Mouse (Mus musculus): ENCODE measurements around the gene Gm43064. TPM values are rescaled to one million over a fixed set of nuclear protein-coding genes. Genes with fewer than 3 reads are reported as not detected.
"Not testable (repeated sequence)": the region's sequence is repeated elsewhere in the genome, so short reads cannot be mapped to it uniquely, and the experiment has no call there.

Gene Gm43064
- total RNA-seq (2021) = under 1 TPM; 0.20 to 0.21 TPM
- long read RNA-seq, experiment 1 = 0 reads
- long read RNA-seq, experiment 2 = 0 reads

DNA sequence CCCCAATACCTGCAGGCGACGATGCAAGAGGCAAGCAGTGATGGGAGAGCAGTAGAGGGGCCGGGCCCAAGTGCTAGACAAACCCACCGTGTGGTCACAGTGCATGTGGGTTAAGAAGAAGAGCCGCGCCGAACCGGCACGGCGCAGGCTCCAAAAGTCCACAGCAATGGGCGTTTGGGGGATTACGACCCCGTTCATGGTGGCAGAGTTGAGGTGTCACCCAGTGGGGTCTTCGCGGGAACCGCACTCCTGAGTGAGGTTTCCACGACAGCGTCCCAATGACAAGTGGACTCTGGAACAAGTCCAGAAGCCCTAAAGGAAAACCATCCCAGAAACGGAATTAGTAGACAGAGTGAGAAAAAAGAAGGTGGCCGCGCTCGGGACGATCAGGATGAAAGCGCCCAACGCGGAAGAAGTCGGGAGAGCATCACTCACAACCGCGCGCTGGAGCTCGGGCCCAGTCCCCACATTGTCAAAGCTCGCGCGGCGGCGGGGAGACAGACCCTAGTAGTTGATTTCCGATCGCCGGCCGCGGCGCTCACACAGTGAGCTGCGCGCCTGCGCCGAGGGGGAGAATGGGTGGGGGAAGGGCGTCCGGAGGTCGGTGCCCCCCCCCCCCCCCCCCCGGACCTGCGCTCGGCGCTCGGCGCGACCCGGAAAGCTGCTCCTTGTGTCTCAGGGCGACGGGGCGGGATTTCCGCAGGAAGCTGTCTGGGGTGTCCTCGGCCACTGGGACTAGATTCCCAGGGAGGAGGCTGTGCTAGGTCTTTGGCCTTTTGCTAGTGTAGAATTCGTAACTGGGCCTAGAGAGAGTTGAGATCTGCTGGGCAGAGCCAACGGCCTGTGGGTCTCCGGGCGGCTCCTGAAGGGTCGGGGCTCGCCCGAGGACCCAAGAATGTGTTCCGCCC lies at the start of gene Gm43064, which contains the start of the genes Dclre1b and Ap4b1:
Gm43064 (plus strand) TSS at position 683 of the 908 bp plus-strand sequence.
Dclre1b (minus strand) TSS at position 554 of the 908 bp plus-strand sequence.
Ap4b1 (plus strand) TSS at position 630 of the 908 bp plus-strand sequence.
- peak; percentile 83 to 94 for DNase-seq (ENCODE audit: low spot score in 2 of 2)

DNA sequence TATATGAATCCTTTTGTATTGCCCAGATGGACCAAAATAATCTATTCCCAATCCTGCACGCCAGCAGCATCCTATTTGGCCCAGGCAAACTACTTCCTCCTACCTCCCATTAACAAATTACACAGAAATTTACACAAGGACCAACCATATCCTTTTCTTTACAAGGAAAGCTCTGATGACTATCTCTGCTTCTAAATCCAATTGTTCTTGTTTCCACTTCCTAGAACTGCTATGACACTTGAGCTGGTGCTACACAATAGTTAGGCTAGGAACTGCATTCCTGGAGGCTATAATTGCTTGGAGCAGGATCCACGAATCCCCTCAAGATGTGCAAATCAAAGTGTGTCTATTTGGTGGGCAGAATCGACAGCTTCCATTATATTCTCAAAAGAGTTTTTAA lies 42.6 kb upstream of the Gm43064 start:
- no peak for DNase-seq (ENCODE audit: low spot score in 2 of 2)

- DNase-seq (ENCODE audit: low spot score in 2 of 2) = peak; percentile 30 to 63
Observed at GRCm38 (mm10) chr3:103771531-103772130, 37.7 kb upstream of the Gm43064 start.

DNA sequence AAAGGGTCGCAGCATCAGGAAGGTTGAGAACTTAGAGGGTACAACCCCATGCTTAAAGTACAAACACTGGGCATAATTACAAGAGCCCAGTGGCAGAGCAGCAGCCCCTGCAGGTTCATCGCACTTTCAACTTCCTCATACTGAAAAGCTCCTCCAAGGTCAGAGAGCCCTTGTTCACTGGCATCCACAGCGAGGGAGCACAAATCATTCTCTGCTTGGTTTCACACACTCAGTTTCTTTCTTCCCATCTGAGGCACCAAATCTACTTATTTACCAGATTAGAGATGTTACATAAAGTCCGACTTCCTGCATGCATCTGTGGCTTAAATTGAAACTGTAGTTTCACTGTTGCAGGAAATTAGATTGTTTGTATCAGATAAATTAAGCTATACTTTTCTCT lies 36.5 kb upstream of the Gm43064 start:
- no peak for DNase-seq (ENCODE audit: low spot score in 2 of 2)

DNA sequence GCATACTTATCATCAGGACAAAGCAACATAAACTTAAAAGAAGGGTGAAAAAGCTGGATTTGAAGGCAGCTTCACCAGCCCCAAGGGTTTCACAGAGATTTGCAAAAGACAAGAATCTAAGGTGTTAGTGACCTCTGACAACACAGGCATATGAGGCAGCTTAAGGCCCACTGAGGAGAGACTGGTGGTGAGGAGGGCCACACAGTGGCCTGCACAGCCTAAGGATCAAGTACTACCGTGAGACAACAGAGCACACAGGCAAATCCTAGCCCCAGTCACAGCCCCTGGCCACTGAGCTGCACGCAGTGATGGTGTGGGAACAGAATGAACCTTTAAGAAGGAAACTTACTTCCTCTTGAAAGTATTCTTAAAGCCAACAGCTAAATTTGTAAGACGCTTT lies 35.9 kb upstream of the Gm43064 start:
- DNase-seq (ENCODE audit: low spot score in 2 of 2) = no peak

- DNase-seq (ENCODE audit: low spot score in 2 of 2) = no peak
Observed at GRCm38 (mm10) chr3:103774009-103774408, 35.4 kb upstream of the Gm43064 start.

DNA sequence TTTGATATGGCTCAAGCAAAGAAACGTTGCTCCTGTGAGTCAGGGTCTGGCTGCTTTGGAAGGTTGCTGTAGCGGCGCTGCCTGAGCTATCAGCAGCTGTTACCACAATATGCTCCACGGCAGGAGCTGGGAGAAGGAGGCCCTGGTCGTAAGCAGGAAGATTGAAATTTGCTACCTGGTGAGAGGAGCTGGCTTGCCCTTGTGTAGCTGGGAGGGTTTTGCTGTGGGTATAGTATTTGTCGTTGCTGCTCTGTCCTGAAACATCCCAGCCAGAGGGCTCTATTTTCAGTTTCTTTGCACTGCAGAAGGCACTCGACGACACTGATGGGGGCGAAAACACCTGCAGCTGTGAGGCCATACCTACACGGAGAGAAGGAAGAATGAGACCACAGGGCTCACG lies 31.4 kb upstream of the Gm43064 start:
- DNase-seq (ENCODE audit: low spot score in 2 of 2) = no peak

- DNase-seq (ENCODE audit: low spot score in 2 of 2) = no peak
Observed at GRCm38 (mm10) chr3:103778660-103779059, 30.7 kb upstream of the Gm43064 start.

GRCm38 (mm10) chr3:103779183-103779582 lies 30.2 kb upstream of the Gm43064 start:
- no peak for DNase-seq (ENCODE audit: low spot score in 2 of 2)

DNA sequence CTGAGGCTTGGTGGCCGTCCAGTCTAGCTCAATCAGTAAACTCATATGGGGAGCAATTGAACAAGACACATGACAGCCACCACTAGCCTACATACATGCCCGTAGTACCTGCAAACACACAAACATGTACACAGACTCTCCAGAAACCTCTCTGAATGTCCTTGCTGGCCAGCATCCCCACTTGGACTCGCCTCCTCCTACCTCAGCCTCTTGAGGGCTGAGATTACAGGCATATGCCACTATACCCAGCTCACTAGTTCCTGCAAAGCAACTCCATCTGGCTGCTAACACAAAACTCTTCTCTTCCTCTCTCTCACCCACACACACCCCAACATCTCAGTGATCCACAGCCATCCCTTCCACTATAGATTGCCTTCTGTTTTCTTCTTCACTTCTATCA lies 29.1 kb upstream of the Gm43064 start:
- no peak for DNase-seq (ENCODE audit: low spot score in 2 of 2)

- DNase-seq (ENCODE audit: low spot score in 2 of 2) = no peak
Observed at GRCm38 (mm10) chr3:103780777-103781176, 28.6 kb upstream of the Gm43064 start.

DNA sequence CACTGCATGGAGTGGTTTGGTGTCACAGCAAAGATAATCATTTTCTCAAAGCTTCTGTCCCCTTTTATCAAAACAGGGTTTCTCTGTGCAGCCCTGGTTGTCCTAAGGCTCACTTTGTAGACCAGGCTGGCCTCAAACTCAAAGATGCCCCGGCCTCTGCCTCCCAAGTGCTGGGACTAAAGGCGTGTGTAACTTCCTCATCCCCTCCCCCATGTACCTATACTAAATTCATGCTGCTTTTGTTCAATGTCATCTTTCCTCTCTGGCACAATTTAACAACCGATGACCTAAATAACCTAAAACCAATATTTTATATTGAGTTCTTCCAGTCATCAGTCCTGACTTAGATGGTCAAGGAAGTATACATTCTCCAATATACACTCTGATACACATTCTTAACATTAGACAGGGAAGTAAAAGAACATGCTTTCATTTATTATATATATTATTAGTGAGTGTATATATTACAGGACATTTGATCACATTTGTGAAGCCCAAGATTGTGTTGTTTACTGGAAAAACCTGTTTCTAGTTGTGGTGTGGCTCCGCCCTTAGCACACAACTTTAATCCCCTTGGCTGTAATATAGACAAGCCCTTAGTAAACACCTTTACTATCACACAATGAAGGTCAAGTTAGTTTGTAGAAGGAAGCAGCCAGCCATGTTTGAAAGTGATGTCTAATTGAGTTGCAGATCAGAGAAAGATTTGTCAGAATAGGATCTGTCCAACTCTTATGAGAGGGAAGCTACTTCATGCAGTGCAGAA lies 26.3 kb upstream of the Gm43064 start:
- DNase-seq (ENCODE audit: low spot score in 2 of 2) = no peak

DNA sequence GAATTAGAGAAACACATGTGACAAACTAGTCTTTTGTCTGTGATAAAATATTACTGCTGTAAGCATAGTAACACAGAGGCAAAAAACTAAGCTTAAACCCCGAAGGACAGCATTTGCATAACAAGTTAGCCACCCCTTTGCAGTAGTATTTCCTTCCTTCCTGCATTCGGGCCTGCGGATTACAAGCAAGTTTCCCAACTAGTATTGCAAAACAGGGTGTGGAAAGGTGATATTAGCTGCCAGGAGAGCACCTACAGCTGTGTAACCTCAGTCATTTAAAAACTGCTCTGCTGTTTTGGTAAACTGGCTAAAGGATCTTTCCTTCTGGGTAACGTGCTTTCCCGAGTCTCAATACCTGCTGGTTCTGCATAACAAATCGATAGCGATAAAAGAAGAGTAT lies 22.1 kb upstream of the Gm43064 start:
- no peak for DNase-seq (ENCODE audit: low spot score in 2 of 2)

- no peak for DNase-seq (ENCODE audit: low spot score in 2 of 2)
Observed at GRCm38 (mm10) chr3:103789096-103789495, 20.3 kb upstream of the Gm43064 start.

DNA sequence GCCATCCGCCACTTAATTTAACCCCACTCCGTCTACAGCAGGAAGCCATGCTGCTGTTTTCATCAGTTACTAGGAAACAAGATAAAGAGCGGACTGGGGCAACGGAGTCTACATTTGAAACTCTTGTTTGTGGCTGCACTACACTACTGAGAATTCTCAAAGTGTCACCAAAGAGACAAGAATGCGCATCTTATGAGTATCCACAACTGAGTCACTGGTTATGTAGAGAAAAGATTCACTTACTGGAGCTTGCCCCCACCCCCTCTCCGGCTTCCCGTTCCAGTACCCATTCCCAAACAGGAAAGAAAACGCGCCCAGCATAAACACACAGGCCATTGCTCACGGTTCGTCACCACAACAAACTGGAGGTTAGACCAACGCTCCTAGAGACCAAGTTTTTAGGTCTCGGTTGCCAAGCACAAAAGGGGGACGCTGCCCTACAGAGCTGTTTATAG lies 19.5 kb upstream of the Gm43064 start:
- peak in 1 of 2 experiments; percentile 20 for DNase-seq (ENCODE audit: low spot score in 2 of 2)

DNA sequence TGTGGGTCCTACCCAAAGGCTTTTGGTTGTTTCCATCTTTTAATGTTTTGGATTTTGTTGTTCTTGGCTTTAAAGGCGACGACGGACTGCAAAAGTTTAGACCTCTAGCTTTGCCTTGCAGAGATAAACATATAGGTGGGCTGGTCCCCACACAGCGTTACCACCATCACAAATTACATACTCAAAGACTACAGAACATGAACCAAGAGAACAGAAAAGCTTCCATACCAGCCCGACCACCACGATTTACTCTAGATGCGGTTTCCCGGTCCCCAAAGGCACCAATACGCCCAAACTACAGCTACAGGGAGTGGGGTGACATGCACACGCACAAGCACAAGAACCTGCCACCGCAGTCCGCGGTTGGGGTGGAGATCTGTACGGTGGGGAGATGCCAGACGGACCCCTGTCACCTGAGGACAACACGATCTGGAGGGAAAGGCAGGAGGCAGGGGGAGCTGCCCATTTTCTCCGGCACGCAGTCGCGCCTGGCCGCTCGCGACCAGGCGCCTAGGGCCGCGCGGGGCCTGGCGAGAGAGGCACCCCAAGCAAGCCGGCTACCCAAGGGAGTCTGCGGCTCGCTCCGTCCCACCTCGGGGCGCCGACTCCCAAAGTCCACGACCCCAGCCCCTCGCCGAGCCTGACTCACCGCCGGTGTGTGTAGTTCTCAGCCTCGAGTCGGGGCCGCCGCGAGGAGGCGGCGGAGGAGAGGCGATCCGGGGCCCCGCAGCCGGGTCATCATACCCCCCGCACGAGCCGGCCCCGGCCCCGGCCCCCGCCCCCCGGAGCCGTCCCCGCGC lies 18.8 kb upstream of the Gm43064 start:
- DNase-seq (ENCODE audit: low spot score in 2 of 2) = peak; percentile 28 to 40

DNA sequence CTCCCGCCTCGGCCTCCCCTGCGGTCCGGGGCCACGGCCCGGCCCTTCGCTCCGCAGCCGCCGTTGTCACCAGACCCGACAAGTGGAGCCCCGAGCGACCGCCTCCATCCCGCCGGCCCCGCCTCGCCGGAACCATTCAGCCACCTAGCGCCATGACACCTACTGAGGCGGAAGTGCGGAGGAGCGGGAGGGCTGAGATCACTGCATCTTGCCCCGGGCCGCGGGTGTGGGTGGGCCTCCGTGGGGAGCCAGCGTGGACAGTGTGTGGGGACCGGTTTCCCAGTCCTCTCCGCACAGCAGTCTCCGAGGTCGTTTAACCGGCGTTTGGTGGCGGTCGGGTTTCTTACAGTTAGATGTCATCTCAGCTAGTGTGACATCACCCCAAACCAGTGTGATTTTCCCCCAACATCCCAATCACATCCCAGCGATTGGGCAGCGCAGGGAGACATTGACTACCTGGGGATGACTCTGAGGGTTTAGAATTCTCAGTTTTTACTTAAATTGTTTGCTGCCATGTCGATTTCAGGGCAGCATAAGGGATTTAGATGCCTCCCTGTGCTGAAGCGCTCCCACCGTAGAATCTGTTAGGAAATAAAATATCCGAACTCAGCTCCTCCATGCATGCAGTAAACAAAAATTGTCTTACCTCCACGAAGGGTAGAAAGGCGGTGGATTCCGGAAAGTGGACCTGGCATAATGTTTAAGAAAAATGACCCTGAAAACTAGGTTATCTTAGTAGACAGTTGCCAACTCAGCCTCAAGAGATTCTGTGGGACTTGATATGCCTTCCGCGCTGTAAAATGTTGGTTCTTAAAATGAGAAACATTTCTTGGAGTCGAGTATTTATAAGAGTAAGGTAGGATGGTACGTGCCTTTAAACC lies 17.9 kb upstream of the Gm43064 start, which contains the start of gene Hipk1:
Hipk1 (minus strand) TSS at position 334 of the 881 bp plus-strand sequence.
- peak; percentile 86 to 94 for DNase-seq (ENCODE audit: low spot score in 2 of 2)

GRCm38 (mm10) chr3:103792111-103792406 lies 17.3 kb upstream of the Gm43064 start:
- not testable (repeated sequence) for DNase-seq (ENCODE audit: low spot score in 2 of 2)

GRCm38 (mm10) chr3:103792566-103792965 lies 16.8 kb upstream of the Gm43064 start:
- no peak for DNase-seq (ENCODE audit: low spot score in 2 of 2)

DNA sequence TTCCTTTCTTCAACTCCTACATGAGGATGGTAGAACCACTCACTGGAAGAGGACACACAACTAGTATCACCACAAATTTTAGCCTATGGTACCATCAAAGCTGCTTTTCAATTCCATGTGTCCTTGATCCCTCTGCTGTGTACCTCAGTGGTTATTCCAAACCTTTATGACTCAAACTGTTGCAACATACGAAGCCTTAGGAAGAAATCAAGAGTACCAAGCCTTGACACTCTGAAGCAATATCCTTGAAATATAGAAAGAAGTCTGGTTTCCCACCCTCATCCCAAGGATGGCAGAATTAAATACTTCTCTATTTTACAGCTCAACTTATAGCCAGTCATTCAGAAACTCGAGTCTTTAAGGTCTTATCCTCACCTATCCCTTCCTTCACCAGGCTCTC lies 13.0 kb upstream of the Gm43064 start:
- DNase-seq (ENCODE audit: low spot score in 2 of 2) = no peak

Measured in gastrocnemius, postnatal 4 days (tissue).